Mouse (Mus musculus): Measurements from ENCODE around the gene Sorcs1.

DNA sequence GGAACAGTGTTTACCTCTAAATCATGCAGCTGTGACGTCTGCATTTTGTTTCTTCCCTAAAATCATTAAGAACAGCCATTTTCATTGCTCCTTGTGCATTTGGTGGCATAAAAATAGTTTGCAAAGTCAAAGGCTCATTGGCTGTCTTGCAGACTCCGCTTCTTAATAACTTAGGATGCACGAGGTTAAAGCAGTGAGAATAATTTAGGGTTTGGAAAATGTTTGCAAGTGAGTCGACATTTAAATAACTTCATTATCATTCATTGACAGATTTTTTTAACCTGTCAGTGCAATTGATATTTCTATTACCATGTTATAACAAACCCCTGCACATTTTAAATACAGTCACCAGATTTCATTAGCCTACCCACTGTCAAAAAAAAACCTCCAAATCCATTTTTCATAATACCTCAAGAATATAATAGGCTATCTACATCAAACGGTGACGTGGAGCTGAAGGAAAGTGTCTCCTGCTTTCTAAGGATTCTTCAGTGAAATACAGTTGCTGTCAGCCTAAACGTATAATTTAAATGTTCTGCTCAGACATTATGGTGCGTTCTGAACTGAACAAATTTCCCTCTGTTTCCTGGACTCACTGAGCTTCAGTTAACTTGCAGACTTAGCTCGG is 288.4 kb downstream of the Sorcs1 start:
- TF ChIP-seq CTCF (IDR thresholded peaks at IDR 0.05; ENCODE audit: borderline replicate concordance, extremely low read depth, insufficient read depth, insufficient read length) (no peak), POLR2A (IDR thresholded peaks at IDR 0.05; ENCODE audit: borderline replicate concordance, extremely low read depth, insufficient read depth, insufficient read length, poor library complexity, severe bottlenecking) (no peak)

Measured in brain, embryonic 14.5 days (tissue).